Mouse (Mus musculus) MEL (cell line): Measurements from ENCODE around the gene Fhit. TPM values are rescaled to one million over a fixed set of nuclear protein-coding genes. Genes with fewer than 3 reads are reported as not detected.

ENCODE experiments used
- DNase-seq: peaks from one replicate; pipeline ENCODE4 v3.0.0; 2011; ENCODE audit warnings: low read depth, low spot score
- H3K27ac ChIP-seq: 2 replicates; pipeline ENCODE4 v1.5.1; 2012; ENCODE audit warnings: low read depth, mild to moderate bottlenecking, control low read depth, low read length, moderate library complexity; ENCODE audit not compliant: control insufficient read depth
- H3K27me3 ChIP-seq, 2 experiments: fragments of 150-350 bp in 1 of 2; sonication (generic) in 1 of 2; 2 replicates each; pipeline ENCODE4 v1.6.1; 2012; ENCODE audit warnings: low read length in 2 of 2, mild to moderate bottlenecking in 2 of 2, improper control_type of control experiment in 1 of 2, moderate library complexity in 1 of 2; ENCODE audit not compliant: insufficient read depth in 2 of 2, control insufficient read depth in 1 of 2
- H3K36me3 ChIP-seq, 2 experiments: 2 replicates each; pipeline ENCODE4 v1.6.1; 2012 to 2014; ENCODE audit warnings: low read length in 2 of 2, improper control_type of control experiment in 1 of 2, inconsistent platforms in 1 of 2, mild to moderate bottlenecking in 1 of 2; ENCODE audit not compliant: insufficient read depth in 2 of 2, control insufficient read depth in 1 of 2
- H3K4me1 ChIP-seq, 2 experiments: fragments of 150-350 bp in 1 of 2; sonication (generic) in 1 of 2; 2 replicates each; pipeline ENCODE4 v1.6.1; 2012; ENCODE audit warnings: low read length in 2 of 2, improper control_type of control experiment in 1 of 2, mild to moderate bottlenecking in 1 of 2; ENCODE audit not compliant: insufficient read depth in 2 of 2, control insufficient read depth in 1 of 2
- H3K4me3 ChIP-seq, 2 experiments: fragments of 150-350 bp in 1 of 2; sonication (generic) in 1 of 2; 2 replicates each; pipeline ENCODE4 v1.5.1; 2012; ENCODE audit warnings: low read depth in 2 of 2, low read length in 2 of 2, mild to moderate bottlenecking in 2 of 2, moderate library complexity in 2 of 2, control low read depth in 1 of 2, improper control_type of control experiment in 1 of 2; ENCODE audit not compliant: control insufficient read depth in 1 of 2, insufficient read depth in 1 of 2
- H3K79me2 ChIP-seq: 2 replicates; pipeline ENCODE4 v1.6.1; 2012; ENCODE audit warnings: mild to moderate bottlenecking, low read length, moderate library complexity; ENCODE audit not compliant: control insufficient read depth, poor library complexity, insufficient read depth
- H3K9ac ChIP-seq: 2 replicates; pipeline ENCODE4 v1.6.1; 2012; ENCODE audit warnings: low read depth, mild to moderate bottlenecking, control low read depth, low read length, moderate library complexity; ENCODE audit not compliant: control insufficient read depth, poor library complexity, severe bottlenecking
- H3K9me3 ChIP-seq: fragments of 150-350 bp; sonication (generic); replicated peaks from 2 replicates; pipeline ENCODE4 v1.6.1; 2012; ENCODE audit warnings: mild to moderate bottlenecking, low read length, improper control_type of control experiment, moderate library complexity; ENCODE audit not compliant: insufficient read depth
- BHLHE40 ChIP-seq: IDR thresholded peaks from 2 replicates; pipeline ENCODE4 v1.6.1; 2012; ENCODE audit warnings: low read depth, mild to moderate bottlenecking, inconsistent platforms, low read length, improper control_type of control experiment, borderline replicate concordance
- CHD1 ChIP-seq: IDR thresholded peaks from 2 replicates; pipeline ENCODE4 v1.6.1; 2012; ENCODE audit warnings: low read depth, mild to moderate bottlenecking, inconsistent platforms, low read length, improper control_type of control experiment
- CHD2 ChIP-seq: IDR thresholded peaks from 2 replicates; pipeline ENCODE4 v1.6.1; 2011; ENCODE audit warnings: low read length, improper control_type of control experiment
- CTCF ChIP-seq, 3 experiments: IDR thresholded peaks in 2 of 3; conservative IDR thresholded peaks in 1 of 3; 2 replicates each; pipeline ENCODE4 v1.5.1; 2011 to 2012; ENCODE audit warnings: low read length in 3 of 3, low read depth in 2 of 3, mild to moderate bottlenecking in 2 of 3, improper control_type of control experiment in 1 of 3, inconsistent platforms in 1 of 3, mixed read lengths in 1 of 3, moderate library complexity in 1 of 3; ENCODE audit not compliant: control insufficient read depth in 1 of 3, insufficient read depth in 1 of 3, poor library complexity in 1 of 3, severe bottlenecking in 1 of 3
- EP300 ChIP-seq, 2 experiments: IDR thresholded peaks; 2 replicates each; pipeline ENCODE4 v1.6.1; 2011; ENCODE audit warnings: improper control_type of control experiment in 2 of 2, low read length in 2 of 2, low read depth in 1 of 2, mild to moderate bottlenecking in 1 of 2
- ETS1 ChIP-seq: IDR thresholded peaks from 2 replicates; pipeline ENCODE4 v1.6.1; 2012; ENCODE audit warnings: low read depth, mild to moderate bottlenecking, inconsistent platforms, low read length, improper control_type of control experiment, moderate library complexity
- HCFC1 ChIP-seq: IDR thresholded peaks from 2 replicates; pipeline ENCODE4 v1.6.1; 2012; ENCODE audit warnings: low read depth, mild to moderate bottlenecking, inconsistent platforms, low read length, improper control_type of control experiment, moderate library complexity
- JUND ChIP-seq: IDR thresholded peaks from 2 replicates; pipeline ENCODE4 v1.6.1; 2011; ENCODE audit warnings: low read depth, mild to moderate bottlenecking, improper control_type of control experiment, low read length
- KAT2A ChIP-seq: conservative IDR thresholded peaks from 2 replicates; pipeline ENCODE4 v1.6.1; 2012; ENCODE audit warnings: low read depth, low read length, improper control_type of control experiment, inconsistent platforms
- MAFK ChIP-seq: IDR thresholded peaks from 2 replicates; pipeline ENCODE4 v1.6.1; 2011; ENCODE audit warnings: low read depth, mild to moderate bottlenecking, low read length, improper control_type of control experiment, borderline replicate concordance
- MAX ChIP-seq: IDR thresholded peaks from 2 replicates; pipeline ENCODE4 v1.6.1; 2011; ENCODE audit warnings: low read length, improper control_type of control experiment
- MYB ChIP-seq: IDR thresholded peaks from 2 replicates; pipeline ENCODE4 v1.6.1; 2011; ENCODE audit warnings: mild to moderate bottlenecking, low read depth, low read length, improper control_type of control experiment
- MYC ChIP-seq: IDR thresholded peaks from 2 replicates; pipeline ENCODE4 v1.6.1; 2011; ENCODE audit warnings: low read depth, mild to moderate bottlenecking, low read length, improper control_type of control experiment, moderate library complexity
- NELFE ChIP-seq: IDR thresholded peaks from 2 replicates; pipeline ENCODE4 v1.6.1; 2011; ENCODE audit warnings: low read depth, low read length, improper control_type of control experiment
- NRF1 ChIP-seq: IDR thresholded peaks from 2 replicates; pipeline ENCODE4 v1.6.1; 2014; ENCODE audit warnings: low read depth, mild to moderate bottlenecking, inconsistent platforms, low read length, improper control_type of control experiment, moderate library complexity; ENCODE audit not compliant: poor library complexity, insufficient read depth, severe bottlenecking
- POLR2A ChIP-seq, 2 experiments: IDR thresholded peaks; 2 replicates each; pipeline ENCODE4 v1.6.1; 2011 to 2012; ENCODE audit warnings: low read length in 2 of 2, mild to moderate bottlenecking in 2 of 2, control low read depth in 1 of 2, improper control_type of control experiment in 1 of 2, low read depth in 1 of 2, moderate library complexity in 1 of 2; ENCODE audit not compliant: control insufficient read depth in 1 of 2, insufficient read depth in 1 of 2, poor library complexity in 1 of 2
- POLR2AphosphoS5 ChIP-seq: IDR thresholded peaks from 2 replicates; pipeline ENCODE4 v1.6.1; 2012; ENCODE audit warnings: low read depth, borderline replicate concordance, mild to moderate bottlenecking, inconsistent platforms, low read length, moderate library complexity, mixed read lengths
- RAD21 ChIP-seq: IDR thresholded peaks from 2 replicates; pipeline ENCODE4 v1.6.1; 2011; ENCODE audit warnings: mild to moderate bottlenecking, low read depth, low read length, improper control_type of control experiment
- SMC3 ChIP-seq: IDR thresholded peaks from 2 replicates; pipeline ENCODE4 v1.6.1; 2011; ENCODE audit warnings: low read depth, low read length, improper control_type of control experiment
- TAL1 ChIP-seq: IDR thresholded peaks from 2 replicates; pipeline ENCODE4 v1.6.1; 2012; ENCODE audit warnings: mild to moderate bottlenecking, inconsistent platforms, low read length, moderate library complexity, mixed read lengths
- TBP ChIP-seq: IDR thresholded peaks from 2 replicates; pipeline ENCODE4 v1.8.0; 2011; ENCODE audit warnings: low read depth, low read length, improper control_type of control experiment
- TCF12 ChIP-seq: IDR thresholded peaks from 2 replicates; pipeline ENCODE4 v1.6.1; 2014; ENCODE audit warnings: low read depth, mild to moderate bottlenecking, inconsistent platforms, low read length, improper control_type of control experiment, moderate library complexity
- UBTF ChIP-seq: IDR thresholded peaks from 2 replicates; pipeline ENCODE4 v1.6.1; 2012; ENCODE audit warnings: low read depth, mild to moderate bottlenecking, inconsistent platforms, low read length, improper control_type of control experiment, moderate library complexity, borderline replicate concordance; ENCODE audit not compliant: insufficient read depth
- USF1 ChIP-seq: IDR thresholded peaks from 2 replicates; pipeline ENCODE4 v1.6.1; 2014; ENCODE audit warnings: low read depth, mild to moderate bottlenecking, inconsistent platforms, low read length, improper control_type of control experiment, moderate library complexity
- USF2 ChIP-seq, 2 experiments: IDR thresholded peaks; 2 replicates each; pipeline ENCODE4 v1.6.1; 2011 to 2012; ENCODE audit warnings: improper control_type of control experiment in 2 of 2, low read length in 2 of 2, borderline replicate concordance in 1 of 2, inconsistent platforms in 1 of 2, low read depth in 1 of 2, mild to moderate bottlenecking in 1 of 2; ENCODE audit not compliant: insufficient read depth in 1 of 2
- ZC3H11A ChIP-seq: IDR thresholded peaks from 2 replicates; pipeline ENCODE4 v1.6.1; 2012; ENCODE audit warnings: low read depth, mild to moderate bottlenecking, inconsistent platforms, low read length, improper control_type of control experiment
- ZKSCAN1 ChIP-seq: IDR thresholded peaks from 2 replicates; pipeline ENCODE4 v1.6.1; 2012; ENCODE audit warnings: low read depth, mild to moderate bottlenecking, inconsistent platforms, low read length, improper control_type of control experiment, moderate library complexity
- polyA plus RNA-seq, 2 experiments: library from polyadenylated mRNA; stranded (reverse) in 1 of 2; unstranded in 1 of 2; fragments of >175 nt in 1 of 2; fragments of >200 nt in 1 of 2; gene quantifications; 2 replicates each; pipeline versions ENCODE4 v1.2.1 to v1.2.4; 2012; ENCODE audit warnings: low replicate concordance in 2 of 2, low read depth in 1 of 2; ENCODE audit not compliant: insufficient read length in 2 of 2, insufficient read depth in 1 of 2, missing spikeins in 1 of 2
- total RNA-seq: library from RNA; depleted of rRNA; stranded (reverse); fragments of 300-350 nt; gene quantifications from 2 replicates; pipeline ENCODE4 v1.2.3, GENCODE M21; 2012

Fhit gene
- total and polyA plus RNA-seq, 3 experiments, result 0.77 to 1.3 TPM; not detected in 1

DNA sequence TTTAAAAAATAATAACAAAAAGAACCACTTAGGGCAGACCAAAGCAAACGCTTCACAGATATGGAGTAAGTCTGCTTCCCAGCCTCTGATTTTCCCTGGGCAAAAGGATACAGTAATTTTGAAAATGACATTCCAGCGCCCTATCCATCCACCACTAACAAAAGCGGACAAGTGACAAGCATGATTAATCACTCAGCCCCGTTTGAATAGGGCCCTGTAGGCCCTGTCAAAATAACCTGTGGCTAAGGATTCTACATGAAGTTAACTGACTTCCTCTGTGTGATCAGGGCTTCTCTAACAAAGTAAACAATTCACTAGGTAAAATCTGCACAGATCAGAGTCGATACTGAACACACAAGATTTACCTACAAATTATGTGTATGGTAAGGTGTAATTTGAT lies 1012.0 kb downstream of the Fhit start:
- H3K27me3 ChIP-seq, result no peaks in the 10 kb centered on the region
- H3K9me3 ChIP-seq, result no peaks in the 10 kb centered on the region
- TF ChIP-seq NELFE (no peak), TCF12 (no peak), MAX (no peak), TAL1 (no peak), CTCF (IDR thresholded peaks at IDR 0.05 in 2 of 3, conservative IDR thresholded peaks at IDR 0.05 in 1 of 3; ENCODE audit: control insufficient read depth in 1 of 3, insufficient read depth in 1 of 3, low read depth in 2 of 3, low read length in 3 of 3, poor library complexity in 1 of 3, severe bottlenecking in 1 of 3) (no peak), USF1 (no peak), USF2 (IDR thresholded peaks at IDR 0.05; ENCODE audit: borderline replicate concordance in 1 of 2, insufficient read depth in 1 of 2, low read depth in 1 of 2, low read length in 2 of 2) (no peak), JUND (no peak), CHD2 (no peak), ETS1 (no peak), POLR2A (IDR thresholded peaks at IDR 0.05; ENCODE audit: control insufficient read depth in 1 of 2, insufficient read depth in 1 of 2, low read depth in 1 of 2, low read length in 2 of 2, poor library complexity in 1 of 2) (no peak), MAFK (no peak), RAD21 (no peak), SMC3 (no peak), ZKSCAN1 (no peak), EP300 (IDR thresholded peaks at IDR 0.05; ENCODE audit: low read depth in 1 of 2, low read length in 2 of 2) (no peak), CHD1 (no peak)
- TF ChIP-seq, all 39 proteins: peak for 0
- no peaks in the 10 kb centered on the region for H3K36me3 ChIP-seq
- no peak overlapping the region for H3K27ac ChIP-seq
- DNase-seq, result no peak
- H3K4me3 ChIP-seq, result no peak overlapping the region
- H3K79me2 ChIP-seq, result no peaks in the 10 kb centered on the region
- H3K9ac ChIP-seq, result no peak overlapping the region
- no peaks in the 10 kb centered on the region for H3K4me1 ChIP-seq

DNA sequence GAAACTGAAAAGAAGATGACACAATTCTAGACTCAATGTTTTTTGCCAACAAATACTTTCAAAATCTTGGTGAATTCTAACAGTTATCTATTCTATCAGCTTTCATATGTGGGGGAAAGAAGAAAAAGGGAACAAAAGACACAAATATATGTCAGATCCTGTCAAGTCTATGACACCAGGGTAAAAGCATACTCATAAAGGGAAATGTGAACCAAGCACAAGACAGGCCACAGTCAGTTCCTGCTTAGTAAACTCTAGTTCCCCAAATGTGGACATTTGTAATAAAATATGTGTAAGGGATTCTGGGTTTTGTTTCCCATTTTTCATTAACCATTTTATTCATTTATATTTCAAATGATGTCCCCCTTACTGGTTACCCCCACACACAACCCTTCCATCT lies 1022.5 kb downstream of the Fhit start:
- Histone ChIP-seq H3K36me3 (no peaks in the 10 kb centered on the region), H3K9me3 (no peaks in the 10 kb centered on the region), H3K4me3 (no peak overlapping the region), H3K9ac (no peak overlapping the region), H3K27ac (no peak overlapping the region), H3K27me3 (no peaks in the 10 kb centered on the region), H3K79me2 (no peaks in the 10 kb centered on the region), H3K4me1 (no peaks in the 10 kb centered on the region)
- peak; percentile 16 for DNase-seq
- TF ChIP-seq ZC3H11A, result no peak
- no peak for TF ChIP-seq KAT2A
- no peak for TF ChIP-seq NRF1
- no peak for TF ChIP-seq HCFC1
- no peak for TF ChIP-seq TAL1
- TF ChIP-seq MYB, result no peak
- TF ChIP-seq MYC, result no peak
- TF ChIP-seq TCF12, result no peak
- no peak for TF ChIP-seq MAFK
- TF ChIP-seq TBP, result no peak
- no peak for TF ChIP-seq JUND
- no peak for TF ChIP-seq MAX
- no peak for TF ChIP-seq NELFE
- no peak for TF ChIP-seq ETS1
- TF ChIP-seq UBTF, result no peak
- no peak for TF ChIP-seq POLR2AphosphoS5
- no peak for TF ChIP-seq BHLHE40
- no peak for TF ChIP-seq USF1
